Mouse (Mus musculus): ENCODE measurements around the gene Sqstm1.

Sqstm1 gene

DNA sequence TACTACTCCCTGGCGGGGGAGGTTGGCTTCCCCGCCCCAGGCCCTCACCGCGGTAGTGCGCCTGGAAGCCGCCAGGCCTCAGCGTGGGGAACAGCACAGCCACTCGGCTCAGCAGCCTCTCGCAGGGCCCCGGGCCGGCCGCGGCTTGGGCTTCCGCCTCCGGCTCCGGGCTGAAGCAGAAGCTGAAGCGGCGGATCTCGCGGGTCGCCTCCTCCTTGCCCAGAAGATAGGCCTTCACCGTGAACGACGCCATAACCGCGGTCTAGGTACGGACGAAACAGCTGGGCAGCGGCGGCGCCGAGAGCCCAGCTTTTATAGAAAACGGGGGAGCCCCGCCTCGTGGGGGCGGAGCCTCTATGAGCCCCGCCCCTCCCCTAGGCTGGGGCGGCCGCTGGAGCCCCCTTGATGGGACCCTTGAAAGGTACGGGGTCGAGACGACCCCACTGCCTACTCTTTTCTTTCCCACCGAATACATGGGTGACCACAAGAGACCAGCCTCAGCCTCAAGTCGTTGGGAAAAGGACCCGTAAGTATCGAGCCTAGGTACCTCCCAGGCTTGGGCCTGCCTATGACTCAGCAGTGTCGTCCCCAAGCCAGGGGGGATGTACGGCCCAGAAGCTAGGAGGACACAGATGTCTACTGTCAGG lies at the start of gene Sqstm1, which contains the start of gene Mgat4b:
Gene Sqstm1 (minus strand): TSS at position 323 of the 647 bp plus-strand sequence.
Gene Mgat4b (plus strand): TSS at position 386 of the 647 bp plus-strand sequence.
- peak; percentile 86 for DNase-seq (ENCODE audit: low spot score)

DNA sequence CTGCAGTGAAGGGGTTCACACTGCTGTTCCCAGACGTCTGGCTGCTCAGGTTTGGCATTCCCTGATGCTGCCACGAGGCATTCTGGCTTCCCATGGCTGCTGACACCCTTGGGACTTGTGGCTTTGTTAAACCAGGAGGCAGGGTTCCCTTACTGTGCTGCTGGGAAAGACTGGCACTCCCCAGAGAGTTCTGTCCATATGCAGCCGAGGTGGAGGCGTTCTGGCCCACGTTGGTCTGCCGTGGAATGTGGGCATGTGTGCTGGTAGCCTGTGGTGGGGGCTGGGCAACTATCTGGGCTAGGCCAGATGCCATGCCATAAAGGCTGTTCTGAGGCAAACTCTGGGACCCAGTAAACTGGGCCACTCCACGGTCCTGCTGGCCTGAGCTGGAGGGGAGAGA lies 47.7 kb upstream of the Sqstm1 start:
- DNase-seq (ENCODE audit: low spot score): no peak

DNA sequence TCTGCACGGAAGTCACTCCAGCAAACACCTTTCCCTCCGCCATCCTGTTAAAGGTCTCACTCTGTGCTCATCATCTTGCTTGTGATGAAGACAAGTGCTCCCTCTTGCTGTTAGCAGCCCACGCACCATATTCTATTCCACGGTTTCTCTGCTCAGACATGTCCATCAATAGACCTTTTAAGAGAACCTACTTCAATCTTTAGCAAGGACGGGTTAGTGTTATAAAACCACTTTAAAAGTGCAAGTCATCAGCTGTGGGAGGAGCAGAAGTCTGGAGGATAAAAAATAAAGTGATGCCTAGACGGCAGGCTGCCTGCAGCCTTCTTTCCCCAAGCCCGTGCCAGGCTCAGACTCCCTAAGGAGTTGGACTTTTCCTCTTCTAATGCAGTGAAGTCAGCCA lies 46.0 kb upstream of the Sqstm1 start:
- DNase-seq (ENCODE audit: low spot score): no peak

DNA sequence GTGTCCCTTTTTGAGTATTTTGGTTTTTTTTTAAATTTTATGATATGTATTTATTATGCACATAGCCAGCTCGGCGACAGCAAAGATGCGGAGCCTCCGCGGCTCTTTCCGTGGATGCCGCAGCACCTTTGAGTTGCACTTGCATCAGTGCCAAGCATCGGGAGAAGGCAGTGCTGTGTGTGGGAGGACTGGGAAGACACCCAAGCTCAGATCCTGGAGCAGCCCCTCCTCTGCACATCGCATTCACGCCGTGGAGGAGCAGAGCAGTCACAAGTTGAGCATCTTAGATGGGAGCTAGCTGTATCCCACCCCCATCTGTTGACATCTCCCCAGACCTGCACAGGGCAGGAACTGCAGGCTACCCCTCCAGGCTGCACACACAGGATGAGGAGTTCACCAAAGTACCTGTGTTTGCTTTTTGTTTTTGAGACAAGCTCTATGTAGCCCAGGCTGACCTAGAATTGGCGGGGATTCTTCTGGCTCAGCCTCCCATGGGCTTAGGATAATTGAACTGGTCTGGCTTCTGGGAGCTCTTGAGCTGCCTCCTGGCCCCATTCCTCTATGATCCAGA lies 43.5 kb upstream of the Sqstm1 start:
- no peak for DNase-seq (ENCODE audit: low spot score)

DNA sequence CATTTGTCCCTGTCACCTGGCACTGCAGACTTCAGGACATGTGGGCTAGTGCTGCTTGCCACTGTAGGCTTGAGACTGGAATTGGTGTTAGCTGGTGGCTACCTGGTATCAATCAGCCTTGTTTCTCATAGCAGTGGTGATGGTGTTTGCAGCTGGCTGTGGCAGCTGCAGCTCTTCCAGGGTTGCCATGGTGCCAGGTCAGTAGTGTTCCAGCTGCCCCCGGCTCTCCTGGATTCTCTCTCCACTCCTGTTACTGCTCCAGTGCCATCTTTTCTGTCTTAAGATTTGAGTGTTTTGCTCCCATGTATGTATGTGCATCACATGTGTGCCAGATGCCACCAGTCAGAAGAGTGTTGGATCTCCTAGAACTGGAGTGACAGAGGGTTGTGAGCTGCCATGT lies 42.8 kb upstream of the Sqstm1 start:
- no peak for DNase-seq (ENCODE audit: low spot score)

DNA sequence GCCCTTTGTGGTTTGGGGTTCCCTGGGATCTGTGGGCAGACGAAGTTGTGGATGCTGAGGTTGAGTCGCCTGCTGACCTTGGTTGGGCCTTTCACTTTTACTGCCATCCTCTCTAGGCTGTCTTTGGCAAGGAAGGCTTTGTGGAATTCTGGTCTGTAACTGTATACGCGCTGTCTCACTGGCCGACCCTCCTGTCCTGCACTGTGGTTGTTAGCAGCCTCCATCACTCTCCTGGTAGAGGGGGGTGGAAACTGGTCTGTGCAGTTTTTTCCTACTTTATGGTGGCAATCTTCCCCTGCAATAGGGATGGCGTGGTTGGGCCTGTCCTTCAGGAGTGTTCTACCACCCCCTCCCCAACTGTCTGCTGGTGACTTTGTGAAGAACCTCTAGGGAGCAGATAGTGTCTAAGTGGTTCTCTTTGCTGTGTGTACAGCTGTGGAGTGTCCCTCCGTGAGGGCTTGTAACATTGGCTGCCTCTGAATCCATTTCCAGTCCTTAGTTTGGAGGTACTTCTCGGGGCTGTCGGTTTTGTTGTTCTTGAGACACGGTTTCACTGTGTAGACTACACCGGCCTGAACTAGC lies 42.1 kb upstream of the Sqstm1 start:
- no peak for DNase-seq (ENCODE audit: low spot score)

DNA sequence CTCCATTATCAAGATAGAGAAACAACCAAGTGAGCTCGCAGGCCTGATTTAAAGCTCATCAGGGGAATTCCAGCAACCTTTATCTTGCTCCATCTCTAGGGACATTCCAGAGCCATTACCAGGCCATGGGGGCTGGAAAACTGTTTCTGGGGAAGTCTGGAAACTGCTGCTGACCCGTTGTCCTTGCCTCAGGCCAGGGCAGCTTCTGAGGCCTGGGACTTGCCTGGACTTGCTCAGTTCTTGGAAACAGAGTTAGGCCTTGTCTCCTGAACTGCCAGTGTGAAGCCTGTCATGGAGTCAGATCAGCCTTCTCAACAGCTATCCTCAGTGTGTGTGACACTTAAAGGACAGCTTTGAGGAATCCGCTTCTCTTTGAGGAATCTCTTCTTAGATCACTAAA lies 41.5 kb upstream of the Sqstm1 start:
- peak; percentile 80 for DNase-seq (ENCODE audit: low spot score)

DNA sequence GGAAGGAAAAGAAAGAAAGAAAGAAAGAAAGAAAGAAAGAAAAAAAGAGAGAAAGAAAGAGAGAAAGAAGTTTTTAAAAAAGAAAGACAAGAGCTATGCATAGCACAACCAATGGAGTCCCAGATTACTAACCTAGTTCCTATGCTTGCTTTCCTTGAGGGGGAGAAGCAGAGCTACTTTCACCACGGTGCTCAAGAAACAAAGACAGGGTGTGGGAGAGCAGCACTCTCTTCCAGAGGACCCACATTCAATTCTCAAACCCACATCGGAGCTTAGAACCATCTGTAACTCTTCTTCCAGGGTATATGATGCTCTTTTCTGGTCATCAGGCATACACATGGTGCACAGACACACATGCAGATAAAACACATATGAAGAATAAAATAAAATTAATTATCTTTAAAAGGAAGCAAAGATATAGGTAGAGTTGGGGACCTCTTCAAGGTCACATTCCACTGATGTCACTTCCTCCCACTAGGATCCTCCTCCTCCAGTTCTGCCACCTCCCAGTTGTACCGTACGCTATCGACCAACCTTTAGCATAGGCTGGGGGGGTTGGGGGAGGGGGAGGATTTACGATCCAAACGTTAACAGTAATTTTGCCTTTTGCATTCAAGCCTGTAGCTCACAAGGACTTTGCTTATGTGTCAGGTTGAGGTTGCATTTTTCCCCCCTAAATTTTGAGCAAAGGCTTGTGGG lies 38.0 kb upstream of the Sqstm1 start:
- DNase-seq (ENCODE audit: low spot score): no peak

DNA sequence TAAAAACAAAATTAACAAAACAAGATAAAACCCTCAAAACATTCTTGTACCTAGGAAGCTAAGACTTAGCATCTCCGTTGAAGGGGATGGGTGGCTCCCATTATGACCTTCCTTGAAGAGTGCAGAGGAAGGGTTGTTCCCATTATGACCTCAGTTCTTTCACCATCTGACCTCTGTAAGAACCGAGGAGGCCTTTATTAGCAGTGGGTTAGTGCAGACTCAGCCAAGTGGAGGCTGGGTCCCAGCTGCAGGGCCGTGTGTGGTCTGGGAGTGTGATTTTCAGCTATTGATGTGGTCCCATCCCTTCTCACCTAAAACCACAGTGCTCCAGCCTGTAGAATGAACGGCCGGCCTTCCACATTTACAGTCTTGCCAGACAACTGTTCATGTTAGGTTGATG lies 34.6 kb upstream of the Sqstm1 start:
- DNase-seq (ENCODE audit: low spot score): no peak

DNA sequence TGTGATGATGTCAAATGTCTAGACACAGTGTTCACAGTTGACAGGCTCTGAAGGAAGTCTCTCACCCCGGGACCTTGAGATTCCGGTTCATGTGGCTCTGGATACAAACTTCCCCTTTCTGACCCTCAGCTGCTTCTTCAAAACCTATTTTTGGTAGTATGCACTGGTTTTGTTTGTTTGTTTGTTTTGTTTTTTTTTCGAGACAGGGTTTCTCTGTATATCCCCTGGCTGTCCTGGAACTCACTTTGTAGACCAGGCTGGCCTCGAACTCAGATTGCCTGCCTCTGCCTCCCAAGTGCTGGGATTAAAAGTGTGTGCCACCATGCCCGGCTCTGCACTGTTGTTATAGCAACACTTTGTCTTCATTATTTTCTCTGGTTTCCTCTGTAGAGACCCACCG lies 33.3 kb upstream of the Sqstm1 start:
- DNase-seq (ENCODE audit: low spot score): no peak

DNA sequence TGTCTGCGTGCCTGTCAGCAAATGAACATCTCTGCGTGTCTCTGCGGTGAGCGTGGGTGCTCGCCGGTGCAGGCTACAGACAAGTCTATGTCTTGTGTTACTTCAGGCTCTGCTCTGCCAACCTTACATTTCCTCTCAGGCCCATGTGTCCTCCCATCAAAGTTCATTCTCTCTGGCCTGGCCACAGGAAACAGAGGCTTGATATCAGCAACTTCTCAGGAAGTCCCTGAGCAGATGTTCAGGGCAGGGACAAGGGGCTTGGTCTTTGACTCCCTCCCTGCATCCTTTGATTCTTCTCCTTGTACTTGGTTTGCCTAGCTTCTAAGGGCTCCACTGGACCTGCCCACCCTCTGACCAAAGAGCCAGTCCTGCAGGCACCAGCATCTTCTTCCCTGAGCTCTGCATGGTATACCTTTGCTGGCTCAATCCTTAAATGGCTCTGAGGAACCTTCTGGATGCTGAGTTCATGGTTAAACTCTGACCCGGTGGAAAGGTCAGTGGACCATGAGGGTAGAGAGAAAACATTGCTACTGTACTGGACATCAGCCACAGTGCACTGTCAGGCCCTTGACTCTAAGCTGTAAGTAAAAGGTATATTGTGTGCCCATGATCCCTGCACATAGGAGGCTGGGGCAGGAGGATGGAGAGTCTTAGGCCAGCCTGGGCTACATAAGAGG lies 29.7 kb upstream of the Sqstm1 start:
- no peak for DNase-seq (ENCODE audit: low spot score)

DNA sequence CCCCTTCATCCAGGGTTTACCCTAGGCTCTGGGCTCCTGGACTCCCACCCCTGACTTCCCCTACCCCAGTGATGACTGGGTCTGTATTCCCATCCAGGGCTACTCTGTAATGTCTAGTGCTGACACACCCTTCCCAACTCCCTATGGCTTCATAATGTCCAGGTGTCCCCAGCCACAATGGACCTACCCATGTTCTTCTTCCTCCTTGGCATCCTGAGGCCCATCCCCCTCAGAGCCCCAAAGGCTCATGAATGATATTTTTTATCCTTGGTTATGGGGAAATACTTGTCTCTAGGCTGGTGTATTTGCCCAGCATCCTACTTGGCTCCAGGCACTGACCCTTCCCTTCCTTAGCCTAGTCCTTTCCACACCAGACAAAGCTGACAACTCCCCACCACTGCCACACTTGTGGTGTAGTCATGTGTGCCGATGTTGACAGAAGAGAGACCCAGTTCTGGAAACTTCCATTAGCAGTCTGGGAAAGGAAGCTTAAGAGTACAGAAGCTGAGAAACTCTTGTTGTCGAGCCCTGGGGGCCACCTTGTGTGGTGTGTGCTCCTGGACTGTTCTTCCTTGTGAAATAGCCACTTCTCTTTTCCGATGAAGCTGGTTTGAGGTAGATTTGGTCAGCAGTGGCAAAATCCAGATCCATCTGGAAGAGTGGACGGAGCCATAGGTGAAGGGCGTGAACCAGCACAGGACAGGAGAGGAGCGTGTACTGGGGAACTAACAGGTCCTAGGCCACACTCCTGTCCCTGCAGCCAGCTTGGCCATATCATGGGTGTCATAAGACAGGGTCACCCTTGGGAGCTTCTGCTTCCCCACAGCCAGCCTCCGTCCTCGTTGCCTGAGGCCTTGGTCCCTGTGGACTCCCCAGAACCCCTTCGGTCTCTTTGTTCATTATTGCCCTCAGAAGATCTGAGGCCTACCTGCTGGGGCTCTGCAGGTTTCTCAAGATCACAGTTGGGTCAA lies 28.5 kb upstream of the Sqstm1 start:
- no peak for DNase-seq (ENCODE audit: low spot score)

DNA sequence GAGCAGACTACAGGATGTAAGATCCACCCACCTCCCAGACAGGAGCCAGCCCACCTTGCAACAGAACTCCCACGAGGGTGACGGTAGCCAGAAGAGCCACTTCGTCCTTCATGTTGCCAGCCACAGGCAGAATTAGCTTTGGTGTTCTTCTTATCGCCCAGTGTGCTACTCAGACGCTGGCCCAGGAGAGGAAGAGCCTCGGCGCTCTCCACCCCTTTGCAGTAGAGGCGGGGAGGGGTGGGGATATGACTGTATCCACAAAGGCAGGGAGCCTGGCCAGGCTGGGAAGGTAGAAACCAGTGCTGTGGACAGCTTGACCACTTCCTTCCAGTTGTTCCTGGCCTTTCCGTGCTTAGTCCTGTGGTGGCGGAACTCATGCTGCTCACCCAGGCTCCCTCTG lies 27.7 kb upstream of the Sqstm1 start, which contains the start of gene Ltc4s:
Gene Ltc4s (minus strand): TSS at position 293 of the 400 bp plus-strand sequence.
- no peak for DNase-seq (ENCODE audit: low spot score)

DNA sequence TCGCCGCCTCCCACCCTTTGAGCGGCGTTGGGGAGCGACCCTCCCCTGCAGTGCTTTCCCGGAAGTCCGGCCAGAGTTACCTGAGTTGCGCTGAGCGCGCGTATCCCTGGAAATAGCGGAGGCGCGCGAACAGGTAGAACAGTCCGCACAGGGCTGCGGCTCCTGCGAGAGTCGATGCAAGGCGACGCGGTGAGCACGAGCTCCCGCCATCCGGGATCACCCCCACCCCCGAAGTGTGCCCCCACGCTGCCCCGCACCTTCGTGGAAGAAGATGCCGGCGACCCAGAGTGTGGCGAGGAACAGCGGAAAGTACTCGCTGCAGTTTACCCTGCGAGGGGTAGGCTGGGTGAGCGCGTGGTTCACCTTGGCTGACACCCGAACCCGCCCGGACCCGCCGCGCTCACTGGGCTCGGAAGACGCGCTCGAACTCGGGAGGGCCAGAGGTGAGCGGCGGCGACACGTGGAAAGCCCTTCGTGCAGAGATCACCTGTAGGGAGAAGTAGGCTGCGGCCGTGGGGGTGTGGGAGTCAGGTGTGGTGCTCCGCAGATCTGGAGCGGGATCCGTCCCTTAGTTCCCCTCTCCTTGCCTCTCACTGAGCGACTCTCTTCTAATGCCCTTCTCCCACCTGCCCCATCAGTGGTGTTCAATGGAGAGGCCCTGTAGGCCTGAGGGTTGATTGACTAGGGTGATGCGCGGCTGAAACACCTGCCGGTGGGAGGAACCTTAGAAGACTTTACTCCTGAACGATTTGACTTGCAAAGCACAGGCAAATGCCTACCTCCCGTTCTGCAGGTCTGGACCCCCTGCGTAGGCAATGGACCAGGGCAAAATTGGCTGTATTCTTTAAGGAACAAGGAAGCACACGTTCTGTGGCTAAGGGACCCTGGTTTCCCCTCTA lies 26.6 kb upstream of the Sqstm1 start:
- no peak for DNase-seq (ENCODE audit: low spot score)

DNA sequence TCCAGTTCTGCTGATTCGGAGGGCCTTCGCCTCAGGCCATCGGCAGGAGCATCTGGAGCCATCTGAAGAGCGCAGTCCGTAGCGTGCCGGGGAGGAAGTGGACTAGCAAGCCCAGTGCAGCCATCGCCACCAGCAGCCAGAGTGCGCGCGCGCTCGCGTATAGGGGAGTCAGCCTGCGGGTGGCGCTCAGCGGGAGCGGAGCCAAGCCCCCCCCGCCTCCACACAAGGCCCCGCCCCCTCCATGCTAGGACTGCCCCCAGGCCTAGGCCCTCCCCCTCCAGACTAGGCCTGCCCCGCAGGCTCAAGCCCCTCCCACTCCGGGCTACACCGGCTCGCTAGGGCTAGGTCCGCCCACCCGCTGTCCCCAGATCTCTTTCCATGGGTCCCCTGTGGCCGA lies 25.9 kb upstream of the Sqstm1 start:
- peak; percentile 96 for DNase-seq (ENCODE audit: low spot score)

DNA sequence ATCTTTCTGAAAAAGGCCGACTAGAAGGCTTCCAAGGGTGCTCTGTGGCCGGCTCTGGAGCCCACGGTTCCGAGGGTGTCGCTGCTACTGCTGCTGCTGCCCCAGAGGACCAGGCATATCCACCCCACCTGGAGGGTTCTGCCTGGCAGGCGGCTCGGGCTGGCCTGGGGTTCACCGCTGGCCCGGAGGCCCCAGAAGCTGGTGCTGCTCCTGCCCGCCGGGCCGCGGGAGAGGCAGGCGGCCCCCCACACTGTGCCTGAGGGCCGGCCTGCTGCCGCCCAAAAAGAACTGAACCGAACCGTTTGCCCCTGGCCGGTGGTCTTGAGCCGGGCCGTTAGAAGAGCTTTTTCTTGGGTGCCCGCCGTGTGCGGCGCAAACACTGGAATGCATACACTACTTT lies 24.0 kb upstream of the Sqstm1 start:
- no peak for DNase-seq (ENCODE audit: low spot score)

DNA sequence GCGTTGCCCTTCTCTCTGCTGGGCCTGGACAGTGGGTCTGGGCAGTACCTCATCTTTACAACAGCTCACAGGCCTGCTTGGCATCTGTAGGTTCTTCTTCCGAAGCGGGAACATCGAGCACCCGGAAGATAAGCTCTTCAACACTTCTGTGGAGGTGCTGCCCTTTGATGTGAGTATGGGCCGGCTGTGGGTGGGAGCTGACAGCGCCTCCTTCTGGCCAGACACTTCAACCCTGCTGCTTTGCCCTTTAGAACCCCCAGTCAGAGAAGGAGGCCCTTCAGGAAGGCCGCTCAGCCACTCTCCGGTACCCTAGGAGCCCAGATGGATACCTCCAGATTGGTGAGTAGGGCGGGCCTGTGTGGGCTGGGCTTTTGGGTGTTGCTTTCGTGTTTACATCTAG lies 23.4 kb upstream of the Sqstm1 start:
- DNase-seq (ENCODE audit: low spot score): no peak

DNA sequence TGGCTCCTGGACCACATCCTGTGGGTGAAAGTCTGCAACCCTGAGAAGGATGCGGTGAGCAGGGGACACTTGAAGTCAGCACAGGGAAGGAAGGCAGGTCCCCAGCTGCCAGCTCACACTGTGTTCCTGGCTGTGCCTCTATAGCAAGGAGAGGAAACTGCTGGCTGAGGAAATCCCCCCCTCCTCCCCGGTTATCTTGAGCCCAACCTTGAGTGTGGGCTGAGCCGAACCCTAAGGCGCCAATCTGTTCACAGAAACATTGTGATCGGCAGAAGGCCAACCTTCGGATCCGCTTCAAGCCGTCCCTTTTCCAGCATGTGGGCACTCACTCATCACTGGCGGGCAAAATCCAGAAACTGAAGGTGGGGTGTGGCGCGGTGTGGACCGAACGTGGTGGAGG lies 22.4 kb upstream of the Sqstm1 start:
- DNase-seq (ENCODE audit: low spot score): no peak

DNA sequence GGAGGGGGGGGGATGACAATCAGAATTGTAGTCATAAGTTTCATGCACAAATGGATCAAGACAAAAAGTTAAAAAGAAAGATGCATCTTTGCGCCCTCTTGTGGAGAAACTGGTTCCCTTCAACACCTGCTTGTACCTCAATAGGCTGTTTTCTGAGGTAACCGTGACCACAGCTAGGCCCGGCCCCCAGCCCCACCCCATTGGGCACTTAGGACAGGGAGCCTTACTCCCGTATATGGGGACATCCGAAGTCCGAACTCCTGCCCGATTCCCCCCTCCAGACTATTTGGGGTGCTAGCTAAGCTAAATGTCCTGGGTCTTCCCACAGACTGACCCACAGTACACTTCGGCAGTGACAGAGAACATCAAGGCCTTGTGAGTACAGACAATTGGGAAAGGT lies 20.8 kb upstream of the Sqstm1 start:
- DNase-seq (ENCODE audit: low spot score): no peak

All from yolk sac, embryonic 10.5 days (tissue).